Mouse (Mus musculus): ENCODE measurements around the gene Izumo3. TPM values are rescaled to one million over a fixed set of nuclear protein-coding genes. Genes with fewer than 3 reads are reported as not detected.
"Not testable (repeated sequence)": the region's sequence is repeated elsewhere in the genome, so short reads cannot be mapped to it uniquely, and the experiment has no call there.

Izumo3 gene
- polyA plus RNA-seq (2015; fragmentation: Nextera tagmentation; extraction: Ambion mirVana): not detected in 2 replicates

DNA sequence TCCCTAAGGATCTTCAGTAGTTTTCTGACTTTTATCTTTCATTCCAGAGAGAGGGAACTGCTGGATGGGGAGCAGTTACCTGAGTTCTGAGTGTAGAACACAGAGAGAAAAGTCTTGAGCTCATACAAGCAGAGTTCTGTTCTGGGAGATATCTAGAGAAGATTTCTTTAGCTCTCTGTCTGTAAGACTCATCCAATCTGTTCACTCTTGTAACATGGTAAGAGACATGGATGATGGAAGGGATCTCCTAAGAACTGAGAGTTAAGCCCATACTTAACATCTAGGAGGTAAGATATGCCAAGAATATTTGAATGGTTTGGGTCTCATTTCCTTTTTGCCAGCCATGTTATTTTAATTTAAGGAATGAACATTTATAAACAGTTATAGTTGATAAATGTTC lies at the start of gene Izumo3:
Izumo3 (minus strand) TSS at position 101 of the 400 bp plus-strand sequence.
- no peaks in the 10 kb centered on the region for H3K36me3 ChIP-seq (ENCODE audit: control insufficient read depth, insufficient read depth, low read length)
- H3K27me3 ChIP-seq (ENCODE audit: control insufficient read depth, insufficient read depth, low read depth, low read length): no peaks in the 10 kb centered on the region
- no peak for ATAC-seq
- no peaks in the 10 kb centered on the region for H3K4me1 ChIP-seq (ENCODE audit: control insufficient read depth, insufficient read depth, low read length)
- H3K27ac ChIP-seq (ENCODE audit: low read length): no peak within 1 kb of the TSS
- no peak within 1 kb of the TSS for H3K4me3 ChIP-seq (ENCODE audit: low read depth, low read length)
- H3K9ac ChIP-seq (ENCODE audit: low read depth, low read length): no peak within 1 kb of the TSS
- no peaks in the 10 kb centered on the region for H3K9me3 ChIP-seq (replicated peaks; ENCODE audit: control insufficient read depth, low read length, poor library complexity, severe bottlenecking)
- no peak within 1 kb of the TSS for H3K4me2 ChIP-seq (ENCODE audit: low read length)

DNA sequence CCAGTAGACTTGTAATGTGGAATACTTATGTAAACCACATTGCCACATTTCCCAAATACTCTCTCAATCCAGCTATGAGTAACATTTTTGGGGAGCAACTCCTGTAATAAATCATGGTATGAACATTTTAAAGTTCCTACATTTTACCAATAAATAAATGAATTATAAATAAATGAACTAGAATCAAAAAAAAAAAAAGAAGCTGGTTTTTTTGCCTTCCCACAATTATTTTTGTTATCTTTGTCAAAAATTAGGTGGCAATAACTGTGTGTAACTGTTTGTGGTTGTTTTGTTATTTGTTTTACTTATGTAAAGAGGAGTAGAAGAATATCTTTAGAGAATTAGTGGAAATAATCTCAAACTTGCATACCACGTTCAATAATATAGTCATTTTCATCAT lies 44.6 kb upstream of the Izumo3 start, which contains the start of gene Gm12666:
Gm12666 (minus strand) TSS at position 101 of the 400 bp plus-strand sequence.
- H3K4me2 ChIP-seq (ENCODE audit: low read length); H3K27me3 ChIP-seq (ENCODE audit: control insufficient read depth, insufficient read depth, low read depth, low read length); H3K4me3 ChIP-seq (ENCODE audit: low read depth, low read length); H3K9me3 ChIP-seq (replicated peaks; ENCODE audit: control insufficient read depth, low read length, poor library complexity, severe bottlenecking); H3K27ac ChIP-seq (ENCODE audit: low read length); H3K36me3 ChIP-seq (ENCODE audit: control insufficient read depth, insufficient read depth, low read length); ATAC-seq; H3K9ac ChIP-seq (ENCODE audit: low read depth, low read length); H3K4me1 ChIP-seq (ENCODE audit: control insufficient read depth, insufficient read depth, low read length): not testable (repeated sequence)
- 96% methylated on average over 1 of the region's 1 CpGs for WGBS

DNA sequence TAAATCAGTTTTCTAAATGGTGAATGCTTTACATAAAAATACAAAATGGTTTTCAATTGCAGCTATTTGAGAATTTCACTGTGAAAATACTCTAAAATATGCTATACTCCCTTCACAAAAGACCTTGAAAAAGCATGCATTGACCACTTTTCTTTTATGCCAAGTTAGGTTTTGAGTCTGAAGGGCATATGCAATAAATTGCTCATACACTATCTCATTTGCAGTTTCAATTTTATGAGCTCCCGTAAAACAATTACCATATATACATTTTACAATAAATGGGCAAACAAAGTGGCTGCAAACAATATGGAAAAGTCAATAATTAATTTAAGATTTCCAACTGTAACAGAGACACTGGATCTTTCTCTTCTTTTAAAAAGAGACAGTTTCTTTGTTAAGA lies 5.6 kb upstream of the Izumo3 start:
- H3K27ac ChIP-seq (ENCODE audit: low read length): no peak overlapping the region
- no peak for ATAC-seq
- no peaks in the 10 kb centered on the region for H3K36me3 ChIP-seq (ENCODE audit: control insufficient read depth, insufficient read depth, low read length)
- H3K9me3 ChIP-seq (replicated peaks; ENCODE audit: control insufficient read depth, low read length, poor library complexity, severe bottlenecking): no peaks in the 10 kb centered on the region
- no peak overlapping the region for H3K9ac ChIP-seq (ENCODE audit: low read depth, low read length)
- no peak overlapping the region for H3K4me2 ChIP-seq (ENCODE audit: low read length)
- H3K4me3 ChIP-seq (ENCODE audit: low read depth, low read length): no peak overlapping the region
- WGBS: 89% methylated on average over 1 of the region's 1 CpGs
- H3K27me3 ChIP-seq (ENCODE audit: control insufficient read depth, insufficient read depth, low read depth, low read length): no peaks in the 10 kb centered on the region
- H3K4me1 ChIP-seq (ENCODE audit: control insufficient read depth, insufficient read depth, low read length): no peaks in the 10 kb centered on the region

DNA sequence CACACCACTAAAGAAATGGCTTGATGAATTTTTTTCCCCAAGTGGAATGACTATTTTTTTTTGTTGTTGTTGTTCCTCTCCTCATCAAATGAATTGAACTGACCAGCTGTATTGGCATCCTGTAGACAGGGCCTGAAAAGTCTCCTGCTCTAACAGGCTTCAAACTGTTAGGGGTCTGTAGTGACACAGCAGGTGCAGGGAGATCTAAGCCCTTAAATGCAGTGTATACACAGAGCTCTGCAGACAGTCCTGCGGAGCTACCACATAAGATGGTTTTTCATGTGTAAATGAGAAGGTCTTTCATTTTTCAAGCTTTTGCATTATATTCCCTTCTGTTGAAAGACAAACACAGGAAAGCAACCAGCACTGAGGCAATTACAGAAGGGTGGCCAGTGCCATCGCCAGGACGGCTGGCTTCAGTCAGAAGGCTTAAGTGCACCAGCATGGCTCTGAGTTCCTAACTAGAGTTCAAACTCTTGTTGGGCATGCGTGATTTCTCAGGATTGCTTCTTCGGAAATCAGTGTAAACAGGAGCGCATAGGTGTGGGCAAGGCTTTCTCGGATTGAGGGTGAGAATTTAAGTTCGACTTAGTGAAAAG lies 35.5 kb downstream of the Izumo3 start:
- Histone ChIP-seq H3K36me3 (ENCODE audit: control insufficient read depth, insufficient read depth, low read length) (no peaks in the 10 kb centered on the region), H3K27me3 (ENCODE audit: control insufficient read depth, insufficient read depth, low read depth, low read length) (no peaks in the 10 kb centered on the region), H3K9me3 (replicated peaks; ENCODE audit: control insufficient read depth, low read length, poor library complexity, severe bottlenecking) (no peaks in the 10 kb centered on the region), H3K4me1 (ENCODE audit: control insufficient read depth, insufficient read depth, low read length) (no peaks in the 10 kb centered on the region; the same call in 1 of the 2 replicates), H3K4me2 (ENCODE audit: low read length) (peak overlapping the region; percentile 1; the same call in 1 of the 2 replicates), H3K4me3 (ENCODE audit: low read depth, low read length) (no peak overlapping the region), H3K9ac (ENCODE audit: low read depth, low read length) (no peak overlapping the region), H3K27ac (ENCODE audit: low read length) (no peak overlapping the region)
- 18% methylated on average over 8 of the region's 8 CpGs for WGBS
- peak; percentile 91 for ATAC-seq

DNA sequence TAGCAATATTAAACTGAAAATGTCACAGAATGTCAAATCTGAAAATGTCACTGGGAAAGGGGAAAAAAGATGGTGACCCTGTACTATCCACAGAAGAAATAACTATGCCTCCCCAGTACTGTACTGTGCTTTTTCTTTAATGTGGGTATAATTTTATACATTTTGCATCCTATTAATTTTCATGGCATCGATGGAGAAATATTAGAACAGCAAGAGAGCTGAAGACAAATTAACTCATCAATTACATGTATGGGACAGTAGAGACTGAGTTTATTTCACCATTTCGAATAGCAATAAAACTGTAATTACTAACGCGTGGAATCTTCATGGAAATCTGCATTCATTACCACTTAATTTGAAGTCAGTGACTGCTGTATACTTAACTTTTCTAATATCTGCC lies 49.6 kb downstream of the Izumo3 start:
- Histone ChIP-seq H3K36me3 (ENCODE audit: control insufficient read depth, insufficient read depth, low read length) (no peaks in the 10 kb centered on the region), H3K27me3 (ENCODE audit: control insufficient read depth, insufficient read depth, low read depth, low read length) (no peaks in the 10 kb centered on the region), H3K4me2 (ENCODE audit: low read length) (no peak overlapping the region), H3K27ac (ENCODE audit: low read length) (no peak overlapping the region), H3K9ac (ENCODE audit: low read depth, low read length) (no peak overlapping the region), H3K9me3 (replicated peaks; ENCODE audit: control insufficient read depth, low read length, poor library complexity, severe bottlenecking) (no peaks in the 10 kb centered on the region), H3K4me1 (ENCODE audit: control insufficient read depth, insufficient read depth, low read length) (no peaks in the 10 kb centered on the region), H3K4me3 (ENCODE audit: low read depth, low read length) (no peak overlapping the region)
- 90% methylated on average over 4 of the region's 4 CpGs for WGBS
- ATAC-seq: no peak

DNA sequence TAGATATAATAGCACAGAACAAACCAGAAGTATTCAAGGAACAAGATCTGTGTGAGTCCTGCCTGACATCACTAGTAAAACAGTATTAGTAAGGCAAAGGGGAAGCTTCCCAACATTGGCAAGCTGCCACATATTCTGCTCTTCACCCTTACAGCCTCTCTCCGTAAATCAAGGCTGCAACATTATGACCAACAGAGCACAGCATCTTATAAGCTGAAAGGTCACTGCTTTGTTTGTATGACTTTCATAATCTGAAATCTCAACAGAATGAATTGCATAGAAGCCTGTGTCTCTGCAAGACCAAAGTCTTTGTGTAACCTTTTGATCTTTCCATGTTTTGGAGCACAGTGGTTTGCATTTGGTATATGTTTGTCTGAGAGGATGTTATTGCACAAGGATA lies 51.1 kb downstream of the Izumo3 start:
- 53% methylated on average over 1 of the region's 1 CpGs for WGBS

More for the DNA sequence above, 51.1 kb downstream of the Izumo3 start:
- H3K4me2 ChIP-seq (ENCODE audit: low read length): no peak overlapping the region
- H3K27me3 ChIP-seq (ENCODE audit: control insufficient read depth, insufficient read depth, low read depth, low read length): no peaks in the 10 kb centered on the region
- H3K36me3 ChIP-seq (ENCODE audit: control insufficient read depth, insufficient read depth, low read length): no peaks in the 10 kb centered on the region
- H3K27ac ChIP-seq (ENCODE audit: low read length): no peak overlapping the region
- no peak for ATAC-seq
- H3K9me3 ChIP-seq (replicated peaks; ENCODE audit: control insufficient read depth, low read length, poor library complexity, severe bottlenecking): no peaks in the 10 kb centered on the region
- H3K9ac ChIP-seq (ENCODE audit: low read depth, low read length): no peak overlapping the region
- no peaks in the 10 kb centered on the region for H3K4me1 ChIP-seq (ENCODE audit: control insufficient read depth, insufficient read depth, low read length)
- H3K4me3 ChIP-seq (ENCODE audit: low read depth, low read length): no peak overlapping the region

Other genes with a start within 250 kb of the Izumo3 start
- gene Gm12666, start 44.5 kb upstream of the Izumo3 start, polyA plus RNA-seq (2015; fragmentation: Nextera tagmentation; extraction: Ambion mirVana): not detected in 2 replicates

Measured in midbrain, embryonic 16.5 days (tissue).